Mouse (Mus musculus) gonadal fat pad, adult 2 months (tissue): ENCODE results near the gene Olfr504. TPM values are rescaled to one million over a fixed set of nuclear protein-coding genes. Genes with fewer than 3 reads are reported as not detected.
"Not testable (repeated sequence)": the region's sequence is repeated elsewhere in the genome, so short reads cannot be mapped to it uniquely, and the experiment has no call there.

Source experiments
- DNase-seq: peaks from one replicate; pipeline ENCODE4 v3.0.0-alpha.2; 2012; ENCODE audit warnings: low read depth
- polyA plus RNA-seq: library from polyadenylated mRNA; depleted of rRNA; stranded (reverse); fragments of >200 nt; gene quantifications from 2 replicates; pipeline ENCODE4 v1.2.3, GENCODE M21; 2012; rRNA removed

Gene Olfr504
- not detected in 2 replicates for polyA plus RNA-seq

DNA sequence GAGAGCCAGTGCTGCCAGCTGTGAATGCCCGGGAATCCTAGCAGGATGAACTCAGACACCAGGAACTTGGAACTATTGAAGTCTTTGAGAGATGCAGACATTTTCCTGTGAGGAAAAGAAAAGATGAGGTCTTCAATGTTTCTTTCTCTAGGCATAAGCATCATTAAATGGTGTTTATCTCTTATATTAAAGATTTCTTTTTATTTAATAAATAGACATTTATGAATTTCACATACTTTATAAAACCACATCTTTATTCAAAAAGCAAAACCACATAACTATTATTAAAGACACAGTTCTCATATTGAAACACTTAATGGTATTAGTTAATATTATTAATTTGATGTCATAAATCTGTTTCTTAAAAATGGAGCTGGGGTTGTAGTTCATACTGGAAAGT, at the start of gene Olfr504:
Olfr504 (minus strand) TSS at position 101 of the 400 bp plus-strand sequence.
- DNase-seq = no peak

DNA sequence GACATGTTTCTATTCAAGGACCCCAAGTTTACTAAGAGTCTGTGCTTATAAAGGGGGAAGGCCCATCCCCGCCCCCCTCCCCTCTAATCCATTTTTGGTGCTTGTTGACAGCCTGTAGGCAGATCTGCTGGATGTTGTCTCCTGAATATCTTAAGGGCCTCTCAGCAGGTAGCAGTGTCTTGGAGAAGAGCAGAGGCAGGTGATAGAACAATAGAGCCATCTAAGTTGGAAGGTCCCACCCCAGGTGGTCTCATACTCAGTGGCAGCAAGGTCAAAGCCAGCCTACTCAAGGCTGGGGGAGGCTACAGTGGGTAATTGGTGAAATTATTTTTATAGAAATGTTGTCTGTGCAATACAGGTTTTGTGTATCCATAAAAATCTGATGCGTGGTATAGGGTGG, 48.5 kb upstream of the Olfr504 start:
- DNase-seq = no peak

DNA sequence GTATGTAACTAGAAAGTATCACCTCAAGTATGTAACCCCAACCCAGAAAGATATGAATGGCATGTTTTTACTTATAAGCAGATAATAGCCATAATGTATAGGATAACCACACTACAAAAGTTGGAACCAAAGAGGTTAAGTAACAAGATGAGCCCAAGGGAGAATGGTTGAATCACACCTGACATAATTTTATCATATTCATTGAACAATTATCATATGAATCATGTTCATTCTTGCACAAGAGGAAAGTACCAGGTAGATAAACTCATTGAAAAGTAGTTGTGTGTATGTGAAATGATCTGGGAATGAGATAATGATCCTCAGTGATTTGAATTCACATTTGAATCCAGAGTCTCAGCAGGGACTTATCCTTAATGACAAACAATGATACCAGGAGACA, 44.9 kb upstream of the Olfr504 start, which contains the start of gene Olfr506:
Olfr506 (plus strand) TSS at position 301 of the 400 bp plus-strand sequence.
- no peak for DNase-seq

DNA sequence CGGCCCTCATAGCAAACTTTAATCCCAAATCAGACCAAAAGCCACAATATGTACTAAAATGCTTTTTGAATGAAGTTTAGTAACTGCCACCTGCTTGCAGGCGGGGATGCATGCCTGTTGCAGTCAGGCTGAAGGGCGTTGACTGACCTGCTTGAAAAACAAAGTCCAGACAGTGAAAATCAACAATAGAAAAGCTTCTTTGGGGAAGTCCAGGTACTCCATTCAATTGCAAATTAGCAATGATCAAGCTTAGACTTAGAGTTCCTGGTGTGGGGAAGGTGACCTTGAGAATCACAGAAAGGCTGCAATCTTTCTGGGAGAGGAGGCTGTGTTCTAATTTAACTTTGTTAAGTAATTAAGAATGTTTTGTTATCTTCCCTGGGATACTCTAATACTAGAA, 36.3 kb upstream of the Olfr504 start:
- not testable (repeated sequence) for DNase-seq

DNA sequence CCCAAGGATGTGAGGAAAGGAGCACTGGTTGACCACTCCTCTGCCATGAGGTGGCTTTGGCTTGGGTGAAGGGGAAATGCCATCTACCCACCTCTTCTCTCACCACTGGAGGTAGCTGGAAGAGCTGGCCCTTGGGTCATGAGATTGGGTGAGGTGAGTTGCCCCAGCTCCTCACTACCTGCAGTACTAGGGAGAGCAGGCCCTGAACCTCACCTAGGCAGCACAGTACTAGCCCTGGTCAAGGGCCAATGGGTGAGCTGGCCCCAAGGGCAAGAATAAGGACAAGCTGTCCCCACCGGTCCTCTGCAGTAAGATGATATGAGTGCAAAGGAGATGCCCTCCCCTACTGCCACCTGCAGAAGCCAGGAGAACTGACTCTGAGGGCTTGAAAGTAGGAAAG, 24.2 kb upstream of the Olfr504 start:
- DNase-seq = no peak

DNA sequence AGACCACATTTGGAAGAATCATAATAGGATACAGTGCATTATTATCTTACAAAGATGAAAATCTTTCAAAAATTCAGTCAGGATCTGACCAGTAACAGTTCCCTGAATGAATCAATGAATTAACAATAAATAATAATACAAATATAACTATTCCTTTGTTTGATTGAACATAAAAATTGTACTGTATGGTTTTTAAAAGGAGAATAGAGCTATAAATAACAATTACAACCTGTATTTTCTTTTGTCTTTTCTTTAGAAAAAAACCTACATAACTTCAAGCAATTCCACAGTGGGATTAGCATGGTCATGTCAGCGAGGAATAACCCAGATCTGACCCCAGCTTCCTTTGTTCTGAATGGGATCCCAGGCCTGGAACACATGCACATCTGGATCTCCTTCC, 21.4 kb downstream of the Olfr504 start, which contains the start of gene Olfr503:
Olfr503 (plus strand) TSS at position 301 of the 400 bp plus-strand sequence.
- DNase-seq = not testable (repeated sequence)

DNA sequence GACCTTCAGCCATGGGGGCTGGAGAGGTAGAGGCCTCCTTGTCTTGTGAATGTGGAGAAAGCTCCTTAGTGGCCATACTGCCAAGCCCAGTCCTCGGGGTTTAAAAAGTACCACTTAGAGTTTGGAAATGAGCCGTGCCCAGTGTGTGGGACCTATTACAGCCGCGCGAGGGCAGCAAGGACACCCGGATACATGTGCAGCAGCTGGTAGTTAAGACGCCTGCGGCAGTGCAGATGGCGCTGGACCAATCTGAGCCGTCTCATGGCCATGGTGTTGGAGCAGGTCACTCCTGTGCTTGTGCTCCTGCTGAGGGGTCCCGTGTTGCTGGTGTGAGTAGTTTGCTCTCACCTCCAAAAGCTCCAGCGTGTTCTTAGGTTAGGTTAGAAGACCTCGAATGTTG, 23.2 kb downstream of the Olfr504 start:
- DNase-seq = no peak

DNA sequence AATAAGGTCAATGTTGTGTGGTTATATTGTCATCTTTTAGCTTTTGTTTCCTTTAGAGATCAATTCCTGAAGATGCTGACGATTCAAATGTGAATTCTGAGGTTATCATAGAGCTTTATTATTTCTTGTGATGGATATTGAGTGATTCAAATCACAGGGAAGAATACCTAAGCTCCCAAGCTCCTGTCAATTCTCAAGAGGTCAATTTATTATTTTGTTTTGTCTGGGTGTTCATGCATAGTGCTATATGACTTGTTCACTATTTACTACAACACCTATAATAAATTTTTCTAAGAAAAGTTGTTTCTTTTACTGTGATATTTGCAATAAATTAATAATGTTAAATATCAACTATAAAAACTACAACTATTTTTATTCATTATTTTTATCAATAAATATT, 40.6 kb downstream of the Olfr504 start, which contains the start of gene Olfr502:
Olfr502 (minus strand) TSS at position 101 of the 400 bp plus-strand sequence.
- DNase-seq = no peak

Other genes with a start within 250 kb of the Olfr504 start
- gene Olfr492, start 242.1 kb downstream of the Olfr504 start, polyA plus RNA-seq = not detected in 2 replicates
- gene Olfr493, start 218.8 kb downstream of the Olfr504 start, polyA plus RNA-seq = not detected in 2 replicates
- gene Olfr494, start 200.5 kb downstream of the Olfr504 start, polyA plus RNA-seq = not detected in 2 replicates
- not detected in 2 replicates for gene Olfr495, start 172.6 kb downstream of the Olfr504 start, polyA plus RNA-seq
- gene Olfr497, start 145.4 kb downstream of the Olfr504 start, polyA plus RNA-seq = not detected in 2 replicates
- not detected in 2 replicates for gene Olfr498, start 100.5 kb downstream of the Olfr504 start, polyA plus RNA-seq
- gene Olfr502, start 40.7 kb downstream of the Olfr504 start, polyA plus RNA-seq = not detected in 2 replicates
- gene Olfr503, start 21.3 kb downstream of the Olfr504 start, polyA plus RNA-seq = not detected in 2 replicates
- gene Olfr506, start 45.0 kb upstream of the Olfr504 start, polyA plus RNA-seq = not detected in 2 replicates
- gene Olfr507, start 56.0 kb upstream of the Olfr504 start, polyA plus RNA-seq = not detected in 2 replicates
- gene Olfr508, start 64.2 kb upstream of the Olfr504 start, polyA plus RNA-seq = not detected in 2 replicates
- gene Olfr509, start 86.1 kb upstream of the Olfr504 start, polyA plus RNA-seq = not detected in 2 replicates
- not detected in 2 replicates for gene Olfr510, start 100.6 kb upstream of the Olfr504 start, polyA plus RNA-seq
- not detected in 2 replicates for gene Olfr512, start 147.5 kb upstream of the Olfr504 start, polyA plus RNA-seq
- not detected in 2 replicates for gene Olfr513, start 185.2 kb upstream of the Olfr504 start, polyA plus RNA-seq